Mouse (Mus musculus): Measurements from ENCODE around the gene Snx5. TPM values are rescaled to one million over a fixed set of nuclear protein-coding genes. Genes with fewer than 3 reads are reported as not detected.

The Snx5 gene
- polyA plus RNA-seq, 1 experiment from 2014 or later: 75.9 TPM

- H3K4me1 ChIP-seq (replicated peaks; ENCODE audit: control insufficient read depth, insufficient read depth, low read length): no peaks in the 10 kb centered on the region
- peaks cover 53% of the 10 kb centered on the region for H3K36me3 ChIP-seq (replicated peaks; ENCODE audit: control insufficient read depth, insufficient read depth)
- H3K4me3 ChIP-seq (replicated peaks; ENCODE audit: low read length): no peak overlapping the region
- DNase-seq (ENCODE audit: low spot score) (no peak), ATAC-seq (ENCODE audit: low FRiP score) (no peak)
- H3K9ac ChIP-seq: no peak overlapping the region
- no peaks in the 10 kb centered on the region for H3K27me3 ChIP-seq (ENCODE audit: control insufficient read depth, insufficient read depth, low read length)
- no peak overlapping the region for H3K27ac ChIP-seq
- no peaks in the 10 kb centered on the region for H3K9me3 ChIP-seq (ENCODE audit: control insufficient read depth, low read length)
- H3K4me2 ChIP-seq (replicated peaks): no peak overlapping the region
- WGBS: 39% methylated on average over 3 of the region's 4 CpGs
Measured at GRCm38 (mm10) chr2:144248613-144249376, 21.9 kb downstream of the Snx5 start.

- Histone ChIP-seq H3K27me3 (ENCODE audit: control insufficient read depth, insufficient read depth, low read length) (no peaks in the 10 kb centered on the region), H3K4me1 (replicated peaks; ENCODE audit: control insufficient read depth, insufficient read depth, low read length) (no peaks in the 10 kb centered on the region), H3K9me3 (ENCODE audit: control insufficient read depth, low read length) (no peaks in the 10 kb centered on the region), H3K27ac (no peak overlapping the region), H3K4me3 (replicated peaks; ENCODE audit: low read length) (no peak overlapping the region), H3K9ac (no peak overlapping the region), H3K36me3 (replicated peaks; ENCODE audit: control insufficient read depth, insufficient read depth) (peaks cover 39% of the 10 kb centered on the region), H3K4me2 (replicated peaks) (no peak overlapping the region)
- DNase-seq (ENCODE audit: low spot score) (no peak), ATAC-seq (ENCODE audit: low FRiP score) (no peak)
- WGBS: 51% methylated on average over 5 of the region's 5 CpGs
Measured at GRCm38 (mm10) chr2:144247337-144247978, 23.2 kb downstream of the Snx5 start.

- DNase-seq (ENCODE audit: low spot score) (no peak), ATAC-seq (ENCODE audit: low FRiP score) (0 out of 2 replicates have a peak, but pooled peaks have one; percentile 3)
- Histone ChIP-seq H3K27me3 (ENCODE audit: control insufficient read depth, insufficient read depth, low read length) (no peaks in the 10 kb centered on the region), H3K36me3 (replicated peaks; ENCODE audit: control insufficient read depth, insufficient read depth) (peaks cover 28% of the 10 kb centered on the region), H3K4me3 (replicated peaks; ENCODE audit: low read length) (no peak overlapping the region), H3K9ac (no peak overlapping the region), H3K4me2 (replicated peaks) (no peak overlapping the region), H3K4me1 (replicated peaks; ENCODE audit: control insufficient read depth, insufficient read depth, low read length) (no peaks in the 10 kb centered on the region), H3K27ac (no peak overlapping the region), H3K9me3 (ENCODE audit: control insufficient read depth, low read length) (no peaks in the 10 kb centered on the region)
- 86% methylated on average over 2 of the region's 2 CpGs for WGBS
Measured at GRCm38 (mm10) chr2:144246270-144246669, 24.4 kb downstream of the Snx5 start.

DNA sequence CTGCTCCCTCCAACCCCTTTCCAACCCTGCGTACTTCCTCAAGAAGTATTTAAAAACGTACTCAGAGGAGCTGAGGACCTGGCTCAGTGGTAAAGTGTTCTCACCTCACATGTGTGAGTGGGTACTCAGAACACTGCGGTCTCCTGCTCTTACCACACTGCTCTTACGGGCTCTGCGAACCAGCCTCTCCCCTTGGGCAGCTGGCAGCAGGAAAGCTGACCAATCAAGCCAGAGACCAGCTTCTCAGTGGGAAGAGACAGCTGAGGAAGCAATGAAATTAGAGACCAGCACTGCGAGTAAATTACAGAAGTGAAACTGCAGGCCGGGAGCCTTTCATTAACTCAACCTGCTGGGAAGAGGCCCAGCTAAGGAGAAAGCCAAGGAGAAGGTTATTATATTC is 25.2 kb downstream of the Snx5 start:
- H3K4me3 ChIP-seq (replicated peaks; ENCODE audit: low read length): no peak overlapping the region
- no peaks in the 10 kb centered on the region for H3K9me3 ChIP-seq (ENCODE audit: control insufficient read depth, low read length)
- DNase-seq (ENCODE audit: low spot score) (no peak), ATAC-seq (ENCODE audit: low FRiP score) (no peak)
- H3K4me1 ChIP-seq (replicated peaks; ENCODE audit: control insufficient read depth, insufficient read depth, low read length): no peaks in the 10 kb centered on the region
- WGBS: 72% methylated on average over 7 of the region's 7 CpGs
- no peaks in the 10 kb centered on the region for H3K27me3 ChIP-seq (ENCODE audit: control insufficient read depth, insufficient read depth, low read length)
- peaks cover 20% of the 10 kb centered on the region for H3K36me3 ChIP-seq (replicated peaks; ENCODE audit: control insufficient read depth, insufficient read depth)
- no peak overlapping the region for H3K9ac ChIP-seq
- 0 out of 2 replicates have a peak overlapping the region, but pooled peaks have one; percentile 9 for H3K27ac ChIP-seq
- no peak overlapping the region for H3K4me2 ChIP-seq (replicated peaks)

DNA sequence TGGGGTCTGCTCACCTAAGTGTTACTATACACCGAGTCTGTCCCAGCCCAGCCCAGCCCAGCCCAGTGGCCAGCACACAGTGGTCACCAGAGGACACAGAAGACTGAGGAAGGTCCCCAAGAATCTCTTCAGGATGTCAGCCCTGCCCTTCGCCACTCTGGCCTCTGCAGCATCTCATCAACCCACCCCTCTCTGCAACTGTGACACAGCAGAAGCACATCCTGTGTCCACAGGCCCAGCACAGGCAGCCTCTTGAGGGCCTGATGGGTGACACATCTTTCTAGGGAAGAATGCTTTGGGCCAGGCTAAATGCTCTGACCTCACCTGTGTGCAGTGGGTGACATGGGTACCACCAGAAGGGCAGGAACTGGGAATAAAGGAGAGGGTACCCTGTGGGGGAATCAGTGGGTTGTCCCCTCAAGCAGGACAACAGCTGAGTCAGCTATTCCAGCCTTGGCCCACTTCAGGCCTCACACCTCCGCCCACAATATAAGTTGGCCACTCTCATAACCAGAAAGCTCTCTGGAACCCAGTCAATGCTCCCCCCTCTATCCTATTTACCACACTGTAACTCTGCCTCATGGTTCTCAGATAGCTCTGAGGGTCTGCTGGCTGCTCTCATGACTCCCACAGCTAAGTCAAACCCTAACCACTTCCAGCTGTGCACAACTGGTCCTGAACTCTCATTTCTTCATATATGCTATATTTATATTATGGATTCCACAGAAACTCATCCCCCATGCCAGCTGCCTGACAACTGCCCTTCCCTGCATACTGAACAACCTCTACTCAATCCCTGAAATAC is 30.4 kb downstream of the Snx5 start:
- Histone ChIP-seq H3K36me3 (replicated peaks; ENCODE audit: control insufficient read depth, insufficient read depth) (no peaks in the 10 kb centered on the region), H3K4me3 (replicated peaks; ENCODE audit: low read length) (no peak overlapping the region), H3K4me1 (replicated peaks; ENCODE audit: control insufficient read depth, insufficient read depth, low read length) (no peaks in the 10 kb centered on the region; the same call in 1 of the 2 replicates), H3K4me2 (replicated peaks) (no peak overlapping the region), H3K27me3 (ENCODE audit: control insufficient read depth, insufficient read depth, low read length) (no peaks in the 10 kb centered on the region), H3K9ac (no peak overlapping the region), H3K9me3 (ENCODE audit: control insufficient read depth, low read length) (no peaks in the 10 kb centered on the region), H3K27ac (no peak overlapping the region)
- DNase-seq (ENCODE audit: low spot score) (no peak), ATAC-seq (ENCODE audit: low FRiP score) (no peak)
- WGBS: 92% methylated on average over 3 of the region's 3 CpGs

- Histone ChIP-seq H3K27me3 (ENCODE audit: control insufficient read depth, insufficient read depth, low read length) (no peaks in the 10 kb centered on the region), H3K4me3 (replicated peaks; ENCODE audit: low read length) (no peak overlapping the region), H3K9me3 (ENCODE audit: control insufficient read depth, low read length) (no peaks in the 10 kb centered on the region), H3K27ac (no peak overlapping the region), H3K36me3 (replicated peaks; ENCODE audit: control insufficient read depth, insufficient read depth) (no peaks in the 10 kb centered on the region), H3K4me2 (replicated peaks) (no peak overlapping the region), H3K4me1 (replicated peaks; ENCODE audit: control insufficient read depth, insufficient read depth, low read length) (no peaks in the 10 kb centered on the region; the same call in 1 of the 2 replicates), H3K9ac (no peak overlapping the region)
- ATAC-seq (ENCODE audit: low FRiP score) (no peak), DNase-seq (ENCODE audit: low spot score) (no peak)
- 74% methylated on average over 2 of the region's 2 CpGs for WGBS
Measured at GRCm38 (mm10) chr2:144239318-144239717, 31.4 kb downstream of the Snx5 start.

DNA sequence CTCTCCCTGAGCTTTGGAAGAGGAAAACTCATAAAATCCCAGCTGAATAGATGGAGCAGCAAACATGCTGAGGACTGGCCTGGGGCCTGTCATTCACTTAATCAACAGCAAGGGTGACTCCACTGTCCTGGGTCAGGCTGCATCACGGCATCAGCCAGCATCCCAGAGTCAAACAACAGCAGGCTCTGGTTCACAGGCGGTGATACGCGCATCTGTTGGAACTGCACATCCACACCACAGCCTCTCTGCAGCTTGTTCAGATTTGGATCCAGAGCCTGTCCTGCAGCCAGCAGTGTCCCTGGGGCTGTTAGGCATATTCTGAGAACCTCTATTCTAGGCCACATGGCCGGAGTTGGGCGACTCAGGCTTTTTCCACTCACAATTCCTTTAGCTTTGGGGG is 32.4 kb downstream of the Snx5 start:
- H3K4me2 ChIP-seq (replicated peaks): no peak overlapping the region
- no peak for ATAC-seq (ENCODE audit: low FRiP score)
- no peak overlapping the region for H3K9ac ChIP-seq
- H3K9me3 ChIP-seq (ENCODE audit: control insufficient read depth, low read length): no peaks in the 10 kb centered on the region
- H3K36me3 ChIP-seq (replicated peaks; ENCODE audit: control insufficient read depth, insufficient read depth): no peaks in the 10 kb centered on the region
- no peak overlapping the region for H3K27ac ChIP-seq
- 82% methylated on average over 6 of the region's 6 CpGs for WGBS
- H3K27me3 ChIP-seq (ENCODE audit: control insufficient read depth, insufficient read depth, low read length): no peaks in the 10 kb centered on the region
- H3K4me1 ChIP-seq (replicated peaks; ENCODE audit: control insufficient read depth, insufficient read depth, low read length): no peaks in the 10 kb centered on the region; the same call in 1 of the 2 replicates
- H3K4me3 ChIP-seq (replicated peaks; ENCODE audit: low read length): no peak overlapping the region
- DNase-seq (ENCODE audit: low spot score): no peak

GRCm38 (mm10) chr2:144236791-144237584 is 33.7 kb downstream of the Snx5 start:
- Histone ChIP-seq H3K36me3 (replicated peaks; ENCODE audit: control insufficient read depth, insufficient read depth) (no peaks in the 10 kb centered on the region), H3K4me1 (replicated peaks; ENCODE audit: control insufficient read depth, insufficient read depth, low read length) (no peaks in the 10 kb centered on the region; the same call in 1 of the 2 replicates), H3K4me3 (replicated peaks; ENCODE audit: low read length) (no peak overlapping the region), H3K9ac (no peak overlapping the region), H3K9me3 (ENCODE audit: control insufficient read depth, low read length) (no peaks in the 10 kb centered on the region), H3K27ac (no peak overlapping the region), H3K4me2 (replicated peaks) (no peak overlapping the region), H3K27me3 (ENCODE audit: control insufficient read depth, insufficient read depth, low read length) (no peaks in the 10 kb centered on the region)
- ATAC-seq (ENCODE audit: low FRiP score) (no peak), DNase-seq (ENCODE audit: low spot score) (no peak)
- WGBS: 63% methylated on average over 9 of the region's 9 CpGs

Measured in hindbrain, embryonic 14.5 days (tissue).